Mouse (Mus musculus) mouse trophoblast stem cell (cell line): Measurements from ENCODE around the gene Tmem79.
"Not testable (repeated sequence)": the region's sequence is repeated elsewhere in the genome, so short reads cannot be mapped to it uniquely, and the experiment has no call there.

Experiments used
- in situ Hi-C, 2 experiments: fragments of 300-500 bp; cut with MseI, MboI; formaldehyde crosslinking; loops; 2 replicates in 1 of 2; 3 replicates in 1 of 2; pipeline ENCODE4 v1.15.1; 2025

Tmem79 gene

DNA sequence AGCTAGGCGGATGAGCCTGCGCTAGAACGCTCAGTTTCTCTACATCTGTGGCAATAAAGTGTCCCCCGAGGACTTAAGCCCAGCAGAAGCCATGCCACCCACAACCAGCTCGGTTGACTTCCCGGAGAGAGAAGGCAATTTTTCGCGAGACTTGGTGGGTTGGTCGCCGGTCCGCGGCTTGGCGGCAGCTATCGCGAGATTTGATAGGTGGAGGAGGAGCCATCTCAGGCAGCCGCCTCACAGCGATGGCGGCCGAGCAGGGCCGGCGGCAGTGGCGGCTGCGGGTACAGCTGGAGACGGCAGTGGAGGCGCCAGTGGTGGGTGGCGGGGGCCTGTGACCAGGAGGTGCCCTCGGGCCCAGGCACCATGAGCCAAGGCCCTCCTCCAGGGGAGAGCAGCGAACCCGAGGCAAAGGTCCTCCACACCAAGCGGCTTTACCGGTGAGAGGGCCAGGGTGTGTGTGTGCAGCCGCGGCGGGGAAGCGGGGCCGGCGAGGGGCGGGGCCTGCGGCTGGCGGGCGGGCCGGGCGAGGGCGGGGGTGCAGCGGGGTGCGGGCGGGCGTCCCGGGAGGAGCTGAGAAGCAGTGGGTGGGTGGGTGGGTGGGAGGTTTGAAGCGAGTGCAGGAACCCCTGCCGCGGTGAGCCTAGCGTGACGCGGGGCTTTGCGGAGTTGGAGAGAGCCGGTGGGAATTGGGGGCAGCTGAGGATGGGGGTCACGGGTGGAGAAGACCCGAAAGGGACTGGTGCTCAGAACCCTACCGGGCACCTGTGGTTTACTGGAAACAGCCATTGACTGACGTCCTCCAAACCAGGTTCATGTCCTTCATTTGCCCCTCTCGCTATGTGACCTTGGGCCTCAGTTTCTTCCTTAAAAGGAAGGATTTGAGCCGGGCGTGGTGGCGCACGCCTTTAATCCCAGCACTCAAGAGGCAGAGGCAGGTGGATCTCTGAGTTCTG lies at the start of gene Tmem79, which contains the start of gene Smg5:
Gene Tmem79 (minus strand): TSS at position 91 of the 956 bp plus-strand sequence.
Gene Smg5 (plus strand): TSS at position 203 of the 956 bp plus-strand sequence.
- in situ Hi-C loops, result no loop called here

DNA sequence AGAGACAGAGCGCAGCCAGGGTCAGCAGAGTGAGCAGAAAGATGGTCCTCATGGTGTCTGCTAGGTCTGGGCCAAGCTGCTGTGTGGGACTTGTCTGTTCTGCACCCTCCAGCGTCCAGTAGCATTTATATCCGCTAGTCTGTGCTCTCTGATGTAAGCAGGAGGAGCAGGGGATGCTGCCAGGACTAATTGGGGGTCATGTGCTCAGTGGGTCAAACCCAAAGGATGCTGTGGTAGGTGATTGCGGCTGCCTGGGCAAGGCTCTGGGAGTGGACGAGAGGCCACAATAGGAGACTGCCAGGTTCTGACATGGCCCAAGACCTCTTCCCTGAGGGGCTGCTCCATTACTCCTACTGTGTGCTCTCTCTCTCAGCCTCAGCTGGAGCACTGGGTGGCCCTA lies 48.4 kb upstream of the Tmem79 start, which contains the start of gene Bglap:
Gene Bglap (minus strand): TSS at position 101 of the 400 bp plus-strand sequence.
- in situ Hi-C loops, result no loop called here

DNA sequence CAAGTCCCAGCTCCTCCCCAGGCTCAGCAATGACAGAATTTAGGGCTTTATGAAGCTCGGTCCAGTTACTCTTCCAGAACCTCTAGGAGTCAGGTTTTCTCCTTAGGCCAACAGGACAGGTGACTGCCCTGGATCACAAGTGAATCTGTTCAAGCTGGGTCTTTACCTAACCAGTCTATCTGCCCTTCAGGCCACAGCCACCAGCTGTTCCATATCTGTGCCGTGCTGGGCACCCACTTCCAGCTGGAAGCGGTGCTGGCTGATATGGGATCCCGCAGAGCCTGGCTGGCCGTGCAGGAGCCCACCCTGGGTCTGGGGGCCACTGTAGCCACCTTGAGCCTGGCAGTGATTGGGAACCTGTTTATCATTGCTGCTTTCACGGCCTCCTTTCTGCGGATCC lies 46.4 kb upstream of the Tmem79 start:
- in situ Hi-C loops, result not testable (repeated sequence)

DNA sequence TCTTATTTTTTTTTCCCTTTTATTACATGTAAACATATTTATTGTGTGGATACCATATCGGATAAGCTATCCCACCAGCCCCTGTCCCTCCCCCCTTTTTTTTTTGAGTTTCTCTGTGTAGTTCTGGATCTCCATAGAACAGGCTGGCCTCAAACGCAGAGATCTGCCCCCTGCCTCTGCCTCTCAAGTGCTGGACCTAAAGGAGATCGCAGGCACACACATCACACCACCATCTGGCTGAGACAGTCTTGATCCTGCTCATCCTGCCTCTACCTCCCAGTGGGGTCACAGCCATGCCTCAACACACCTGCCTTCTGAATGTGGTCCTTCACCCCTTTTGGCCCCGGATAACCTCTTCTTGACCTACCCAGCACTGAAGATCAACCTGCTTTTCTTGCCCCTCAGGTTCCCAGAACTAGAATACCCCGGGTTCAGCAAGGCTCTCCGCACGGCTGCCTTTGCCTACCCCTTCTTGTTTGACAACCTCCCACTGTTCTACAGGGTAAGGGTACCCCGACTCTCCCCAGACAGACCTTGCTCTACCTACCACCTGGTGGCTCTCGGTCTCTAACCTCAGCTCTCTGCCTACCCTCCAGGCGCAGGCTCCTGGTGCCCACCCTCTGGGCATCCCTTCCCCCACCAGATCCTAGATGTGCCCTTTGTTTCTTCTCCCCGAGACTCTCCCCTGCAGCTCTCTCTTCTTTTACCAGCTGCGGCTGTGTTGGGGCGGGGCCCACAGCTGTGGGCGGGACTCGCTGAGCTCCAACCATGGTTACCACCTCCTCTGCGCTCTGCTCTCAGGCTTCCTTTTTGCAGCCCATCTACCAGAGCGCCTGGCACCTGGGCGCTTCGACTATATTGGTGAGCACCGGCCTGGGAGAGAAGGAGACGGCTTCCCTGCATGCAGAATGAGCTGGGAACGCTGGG lies 45.7 kb upstream of the Tmem79 start:
- in situ Hi-C loops, result not testable (repeated sequence)

DNA sequence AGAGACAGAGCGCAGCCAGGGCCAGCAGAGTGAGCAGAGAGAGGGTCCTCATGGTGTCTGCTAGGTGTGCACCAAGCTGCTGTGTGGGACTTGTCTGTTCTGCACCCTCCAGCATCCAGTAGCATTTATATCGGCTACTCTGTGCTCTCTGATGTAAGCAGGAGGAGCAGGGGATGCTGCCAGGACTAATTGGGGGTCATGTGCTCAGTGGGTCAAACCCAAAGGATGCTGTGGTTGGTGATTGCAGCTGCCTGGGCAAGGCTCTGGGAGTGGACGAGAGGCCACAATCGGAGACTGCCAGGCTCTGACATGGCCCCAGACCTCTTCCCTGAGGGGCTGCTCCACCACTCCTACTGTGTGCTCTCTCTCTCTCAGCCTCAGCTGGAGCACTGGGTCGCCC lies 42.7 kb upstream of the Tmem79 start, which contains the start of gene Bglap2:
Gene Bglap2 (minus strand): TSS at position 101 of the 400 bp plus-strand sequence.
- in situ Hi-C loops, result not testable (repeated sequence)

DNA sequence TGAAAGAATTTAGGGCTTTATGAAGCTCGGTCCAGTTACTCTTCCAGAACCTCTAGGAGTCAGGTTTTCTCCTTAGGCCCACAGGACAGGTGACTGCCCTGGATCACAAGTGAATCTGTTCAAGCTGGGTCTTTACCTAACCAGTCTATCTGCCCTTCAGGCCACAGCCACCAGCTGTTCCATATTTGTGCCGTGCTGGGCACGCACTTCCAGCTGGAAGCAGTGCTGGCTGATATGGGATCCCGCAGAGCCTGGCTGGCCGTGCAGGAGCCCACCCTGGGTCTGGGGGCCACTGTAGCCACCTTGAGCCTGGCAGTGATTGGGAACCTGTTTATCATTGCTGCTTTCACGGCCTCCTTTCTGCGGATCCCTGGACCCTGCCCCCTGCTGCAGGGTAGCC lies 40.7 kb upstream of the Tmem79 start:
- in situ Hi-C loops, result not testable (repeated sequence)

DNA sequence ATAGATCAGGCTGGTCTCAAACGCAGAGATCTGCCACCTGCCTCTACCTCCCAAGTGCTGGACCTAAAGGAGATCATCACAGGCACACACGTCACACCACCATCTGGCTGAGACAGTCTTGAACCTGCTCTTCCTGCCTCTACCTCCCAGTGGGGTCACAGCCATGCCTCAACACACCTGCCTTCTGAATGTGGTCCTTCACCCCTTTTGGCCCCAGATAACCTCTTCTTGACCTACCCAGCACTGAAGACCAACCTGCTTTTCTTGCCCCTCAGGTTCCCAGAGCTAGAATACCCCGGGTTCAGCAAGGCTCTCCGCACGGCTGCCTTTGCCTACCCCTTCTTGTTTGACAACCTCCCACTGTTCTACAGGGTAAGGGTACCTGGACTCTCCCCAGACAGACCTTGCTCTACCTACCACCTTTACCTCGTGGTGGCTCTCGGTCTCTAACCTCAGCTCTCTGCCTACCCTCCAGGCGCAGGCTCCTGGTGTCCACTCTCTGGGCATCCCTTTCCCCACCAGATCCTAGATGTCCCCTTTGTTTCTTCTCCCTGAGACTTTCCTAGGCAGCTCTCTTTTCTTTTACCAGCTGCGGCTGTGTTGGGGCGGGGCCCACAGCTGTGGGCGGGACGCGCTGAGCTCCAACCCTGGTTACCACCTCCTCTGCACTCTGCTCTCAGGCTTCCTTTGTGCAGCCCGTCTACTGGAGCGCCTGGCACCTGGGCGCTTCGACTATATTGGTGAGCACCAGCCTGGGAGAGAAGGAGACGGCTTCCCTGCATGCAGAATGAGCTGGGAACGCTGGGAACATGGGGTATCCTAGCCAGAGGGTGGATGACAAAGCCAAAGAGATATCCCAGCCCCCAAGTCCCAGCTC lies 40.0 kb upstream of the Tmem79 start:
- in situ Hi-C loops, result not testable (repeated sequence)

DNA sequence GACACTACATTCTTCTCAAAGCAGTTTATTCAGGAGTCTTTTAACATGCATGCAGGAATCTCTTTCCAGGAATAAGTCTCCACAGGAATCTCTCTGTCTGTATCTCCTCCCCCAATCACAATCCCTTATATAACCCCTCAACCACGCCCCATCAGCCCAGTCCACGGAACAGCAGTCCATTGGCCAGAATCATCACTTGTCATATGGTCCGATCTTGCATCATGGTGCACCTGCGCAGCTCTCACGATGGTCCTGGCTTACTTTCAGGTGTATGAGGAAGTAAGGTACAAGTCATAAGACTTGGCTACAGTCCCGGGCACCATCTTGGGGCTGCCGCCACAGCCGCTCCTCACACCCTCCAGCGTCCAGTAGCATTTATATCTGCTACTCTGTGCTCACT lies 36.7 kb upstream of the Tmem79 start, which contains the start of gene Bglap3:
Gene Bglap3 (minus strand): TSS at position 101 of the 400 bp plus-strand sequence.
- in situ Hi-C loops, result not testable (repeated sequence)

DNA sequence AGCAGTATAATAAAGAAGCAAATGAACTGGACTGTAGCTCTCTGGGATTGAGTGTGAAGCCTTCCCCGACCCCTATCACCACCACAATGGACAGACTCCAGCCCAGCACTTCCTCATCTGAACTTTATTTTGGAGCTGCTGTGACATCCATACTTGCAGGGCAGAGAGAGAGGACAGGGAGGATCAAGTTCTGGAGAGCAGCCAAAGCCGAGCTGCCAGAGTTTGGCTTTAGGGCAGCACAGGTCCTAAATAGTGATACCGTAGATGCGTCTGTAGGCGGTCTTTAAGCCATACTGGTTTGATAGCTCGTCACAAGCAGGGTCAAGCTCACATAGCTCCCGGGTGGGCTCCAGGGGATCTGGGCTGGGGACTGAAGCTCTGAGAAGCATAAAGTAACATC lies 32.6 kb upstream of the Tmem79 start:
- in situ Hi-C loops, result not testable (repeated sequence)

DNA sequence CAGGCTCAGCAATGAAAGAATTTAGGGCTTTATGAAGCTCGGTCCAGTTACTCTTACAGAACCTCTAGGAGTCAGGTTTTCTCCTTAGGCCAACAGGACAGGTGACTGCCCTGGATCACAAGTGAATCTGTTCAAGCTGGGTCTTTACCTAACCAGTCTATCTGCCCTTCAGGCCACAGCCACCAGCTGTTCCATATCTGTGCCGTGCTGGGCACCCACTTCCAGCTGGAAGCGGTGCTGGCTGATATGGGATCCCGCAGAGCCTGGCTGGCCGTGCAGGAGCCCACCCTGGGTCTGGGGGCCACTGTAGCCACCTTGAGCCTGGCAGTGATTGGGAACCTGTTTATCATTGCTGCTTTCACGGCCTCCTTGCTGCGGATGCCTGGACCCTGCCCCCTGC lies 31.6 kb upstream of the Tmem79 start:
- in situ Hi-C loops, result not testable (repeated sequence)

DNA sequence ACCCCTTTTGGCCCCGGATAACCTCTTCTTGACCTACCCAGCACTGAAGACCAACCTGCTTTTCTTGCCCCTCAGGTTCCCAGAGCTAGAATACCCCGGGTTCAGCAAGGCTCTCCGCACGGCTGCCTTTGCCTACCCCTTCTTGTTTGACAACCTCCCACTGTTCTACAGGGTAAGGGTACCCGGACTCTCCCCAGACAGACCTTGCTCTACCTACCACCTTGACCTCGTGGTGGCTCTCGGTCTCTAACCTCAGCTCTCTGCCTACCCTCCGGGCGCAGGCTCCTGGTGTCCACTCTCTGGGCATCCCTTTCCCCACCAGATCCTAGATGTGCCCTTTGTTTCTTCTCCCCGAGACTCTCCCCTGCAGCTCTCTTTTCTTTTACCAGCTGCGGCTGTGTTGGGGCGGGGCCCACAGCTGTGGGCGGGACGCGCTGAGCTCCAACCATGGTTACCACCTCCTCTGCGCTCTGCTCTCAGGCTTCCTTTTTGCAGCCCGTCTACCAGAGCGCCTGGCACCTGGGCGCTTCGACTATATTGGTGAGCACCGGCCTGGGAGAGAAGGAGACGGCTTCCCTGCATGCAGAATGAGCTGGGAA lies 31.0 kb upstream of the Tmem79 start:
- in situ Hi-C loops, result not testable (repeated sequence)

DNA sequence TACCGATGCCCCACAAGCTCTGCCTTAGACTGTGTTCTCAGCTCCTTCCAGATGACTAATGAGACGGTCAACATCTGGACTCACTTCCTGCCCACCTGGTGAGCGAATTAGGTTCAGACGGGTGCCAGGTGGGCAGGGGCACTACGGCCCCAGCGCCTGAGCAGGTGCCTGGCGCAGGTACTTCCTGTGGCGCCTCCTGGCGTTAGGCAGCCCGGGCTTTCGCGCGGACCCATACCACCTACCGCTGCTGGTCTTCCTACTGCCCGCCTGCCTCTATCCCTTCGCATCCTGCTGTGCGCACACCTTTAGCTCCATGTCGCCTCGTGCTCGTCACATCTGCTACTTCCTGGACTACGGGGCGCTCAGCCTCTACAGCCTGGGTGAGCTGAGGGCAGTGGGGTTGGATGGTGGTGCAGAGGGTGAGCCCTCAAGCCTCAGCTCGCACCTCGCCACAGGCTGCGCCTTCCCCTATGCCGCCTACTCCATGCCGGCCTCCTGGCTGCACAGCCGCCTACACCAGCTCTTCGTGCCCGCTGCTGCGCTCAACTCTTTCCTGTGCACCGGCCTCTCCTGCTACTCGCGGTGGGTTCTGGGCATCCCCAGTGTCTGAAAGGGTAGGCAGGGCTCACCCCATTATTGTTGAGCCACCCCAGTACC lies 29.9 kb upstream of the Tmem79 start:
- in situ Hi-C loops, result no loop called here

DNA sequence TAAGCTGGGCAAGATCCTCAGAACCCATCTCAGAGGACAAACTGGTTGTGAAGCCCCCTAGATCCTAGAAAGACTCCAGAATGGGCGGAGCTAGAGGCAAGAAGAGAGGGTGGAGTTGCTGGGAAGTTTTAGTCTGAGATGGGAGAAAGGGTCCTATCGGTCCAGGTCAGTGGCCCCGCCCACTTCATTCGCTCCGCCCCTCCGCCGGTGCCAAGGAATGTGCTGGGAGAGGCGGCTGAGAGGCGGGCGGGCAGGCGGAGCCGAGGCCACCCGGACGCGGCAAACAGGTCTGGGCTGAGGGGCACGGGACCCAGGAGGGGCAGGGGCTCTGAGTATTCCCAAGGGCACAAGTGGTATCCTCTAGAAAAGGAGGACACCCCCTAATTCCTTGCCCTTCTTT lies 28.4 kb upstream of the Tmem79 start, which contains the start of gene Paqr6:
Gene Paqr6 (plus strand): TSS at position 248 of the 400 bp plus-strand sequence.
- in situ Hi-C loops, result no loop called here

DNA sequence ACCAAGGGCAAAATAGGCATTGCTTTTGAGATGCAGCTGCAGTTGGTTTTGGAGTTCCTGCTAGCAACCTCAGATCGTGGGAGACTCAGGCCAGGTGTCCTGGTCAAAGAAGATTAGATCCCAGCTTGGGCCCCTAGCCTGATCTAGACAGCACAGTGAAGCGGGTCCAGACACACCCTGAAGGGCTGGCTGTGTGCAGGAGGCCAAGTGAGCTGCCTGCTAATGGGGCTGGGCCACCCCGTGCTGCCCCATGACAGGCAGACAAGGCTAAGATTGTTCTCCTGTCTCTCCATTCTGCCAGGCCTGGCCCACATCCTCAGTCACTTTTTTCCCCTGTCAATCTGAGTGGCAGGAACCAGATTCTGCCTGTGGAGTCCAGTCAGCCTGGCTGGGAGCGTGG lies 27.8 kb upstream of the Tmem79 start:
- in situ Hi-C loops, result no loop called here

DNA sequence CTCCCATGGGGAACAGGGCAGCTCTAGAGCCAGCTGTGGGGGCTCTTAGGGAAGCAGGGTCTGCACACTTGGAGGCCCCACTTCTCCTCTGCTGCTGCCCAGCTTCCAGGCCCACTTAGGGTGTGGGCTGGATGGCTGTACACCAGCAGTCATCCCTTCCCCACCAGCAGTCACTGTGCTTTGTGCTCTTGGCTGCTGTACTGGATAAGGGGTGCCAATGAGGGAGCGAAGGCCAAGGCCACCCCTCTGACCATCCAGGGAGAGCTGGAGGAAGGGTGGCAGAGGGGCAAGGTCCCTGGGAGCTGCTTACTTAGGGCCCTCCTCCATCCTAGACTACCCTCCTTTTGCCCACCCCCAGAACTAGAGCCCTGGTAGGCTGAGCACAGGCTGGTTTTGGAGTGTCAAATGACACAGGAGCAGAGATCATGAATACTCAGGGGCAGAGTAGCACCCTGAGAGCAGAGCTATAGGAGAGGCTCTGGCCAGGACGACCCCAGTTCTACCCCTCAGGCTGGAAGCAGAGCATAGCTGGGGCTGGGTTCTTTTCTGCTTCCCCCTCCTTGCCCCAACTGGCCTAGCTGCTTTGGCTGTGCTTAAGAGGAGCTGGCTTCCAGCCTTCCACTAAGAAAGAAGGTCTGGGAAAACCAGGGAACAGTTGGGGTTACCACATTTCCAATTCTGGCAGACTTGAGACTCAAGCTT lies 25.8 kb upstream of the Tmem79 start:
- in situ Hi-C loops, result no loop called here

DNA sequence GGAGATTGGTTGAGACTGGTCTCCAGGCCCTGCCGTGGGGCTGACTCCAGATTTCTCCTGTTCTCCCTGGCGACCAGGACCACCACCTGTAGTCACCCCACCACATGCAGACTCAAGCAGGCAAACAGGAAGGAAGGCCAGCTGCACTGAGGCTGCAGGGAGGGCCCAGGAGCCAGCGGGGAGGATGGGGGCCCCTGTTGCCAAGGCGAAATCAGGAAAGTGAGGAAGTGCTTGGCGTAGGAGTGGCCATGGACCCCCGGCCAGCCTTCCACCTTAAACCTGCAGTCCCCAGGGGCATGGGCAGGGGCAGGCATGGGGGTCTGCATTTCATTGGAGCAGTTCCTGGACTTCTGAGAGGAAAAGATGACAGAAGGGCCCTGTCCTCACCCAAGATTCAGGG lies 25.1 kb upstream of the Tmem79 start:
- in situ Hi-C loops, result no loop called here

DNA sequence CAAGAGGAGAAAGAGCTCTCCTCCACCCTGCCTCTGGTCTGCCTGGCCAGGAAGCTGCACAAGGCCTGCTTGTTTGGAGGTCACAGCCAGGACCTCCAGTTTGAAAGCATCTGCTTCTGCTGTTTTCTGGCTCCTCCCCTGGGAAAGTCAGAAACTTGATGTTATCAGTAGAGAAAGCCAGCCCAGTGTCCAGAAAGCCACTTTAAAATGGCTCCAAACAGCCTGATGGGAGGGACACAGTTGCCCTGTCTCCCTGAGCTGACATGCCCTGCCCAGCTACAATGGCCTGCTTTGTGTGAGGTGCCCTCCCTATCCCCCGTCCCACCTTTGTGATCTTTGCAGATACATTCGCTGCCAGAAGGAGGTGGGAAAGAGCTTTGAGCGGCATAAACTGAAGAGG lies 24.0 kb upstream of the Tmem79 start:
- in situ Hi-C loops, result no loop called here

DNA sequence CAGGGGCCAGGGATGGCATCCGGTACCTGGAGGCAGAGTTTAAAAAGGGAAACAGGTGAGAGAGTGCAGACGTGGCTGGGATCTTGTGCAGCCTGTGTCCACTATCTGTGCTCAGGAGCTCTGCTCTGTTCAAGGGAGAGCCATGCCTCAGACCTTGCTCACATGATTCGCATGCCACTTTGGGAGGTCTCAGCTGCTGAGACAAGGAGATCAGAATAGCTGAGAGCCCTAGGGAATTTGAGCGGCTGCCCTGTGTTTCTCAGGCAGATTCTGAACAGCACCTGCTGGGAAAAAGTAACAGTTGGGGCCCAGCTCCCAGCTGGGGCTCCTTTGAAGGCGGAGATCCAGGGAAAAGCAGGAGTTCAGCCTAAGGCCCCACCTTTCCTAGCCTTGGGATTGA lies 23.6 kb upstream of the Tmem79 start:
- in situ Hi-C loops, result no loop called here
